Mouse (Mus musculus) C2C12 (cell line): ENCODE measurements around the gene Hs3st5.

Source experiments
- CEBPB ChIP-seq: IDR thresholded peaks from one replicate; pipeline ENCODE4 v1.6.1; 2011; ENCODE audit warnings: low read depth, mild to moderate bottlenecking, control low read depth, moderate library complexity
- CTCF ChIP-seq: IDR thresholded peaks from one replicate; pipeline ENCODE4 v1.5.1; 2011; ENCODE audit not compliant: control insufficient read depth, insufficient read depth, insufficient read length

GRCm38 (mm10) chr10:36754471-36754870 lies 247.9 kb downstream of the Hs3st5 start:
- TF ChIP-seq CTCF, result no peak
- TF ChIP-seq CEBPB, result no peak
